Mouse (Mus musculus) lung, embryonic 16.5 days (tissue): Measurements from ENCODE around the gene Lrrc23. TPM values are rescaled to one million over a fixed set of nuclear protein-coding genes. Genes with fewer than 3 reads are reported as not detected.

Source experiments
- ATAC-seq: fragments of 200-750 bp; cut with Nextera tagmentation; 2 replicates; pipeline ENCODE4 v1.8.0; 2017; ENCODE audit warnings: low read depth, mild to moderate bottlenecking, moderate library complexity
- H3K27ac ChIP-seq: fragments of 300-500 bp; sonication (generic); 2 replicates; pipeline ENCODE4 v1.5.1; 2014; ENCODE audit warnings: mild to moderate bottlenecking, control low read depth, low read length
- H3K27me3 ChIP-seq: fragments of 300-500 bp; sonication (generic); 2 replicates; pipeline ENCODE4 v1.6.1; 2014; ENCODE audit warnings: low read depth, low read length, mixed read lengths; ENCODE audit not compliant: control insufficient read depth, insufficient read depth
- H3K36me3 ChIP-seq: fragments of 300-500 bp; sonication (generic); 2 replicates; pipeline ENCODE4 v1.6.1; 2014; ENCODE audit warnings: low read length; ENCODE audit not compliant: control insufficient read depth, insufficient read depth
- H3K4me1 ChIP-seq: fragments of 300-500 bp; sonication (generic); replicated peaks from 2 replicates; pipeline ENCODE4 v1.6.1; 2014; ENCODE audit warnings: low read length, mixed read lengths; ENCODE audit not compliant: control insufficient read depth, insufficient read depth
- H3K4me2 ChIP-seq: fragments of 300-500 bp; sonication (generic); 2 replicates; pipeline ENCODE4 v1.6.1; 2014; ENCODE audit warnings: low read depth, low read length, control low read depth
- H3K4me3 ChIP-seq: fragments of 300-500 bp; sonication (generic); 2 replicates; pipeline ENCODE4 v1.5.1; 2014; ENCODE audit warnings: mild to moderate bottlenecking, low read length, control low read depth
- H3K9ac ChIP-seq: fragments of 300-500 bp; sonication (generic); 2 replicates; pipeline ENCODE4 v1.6.1; 2014; ENCODE audit warnings: low read length, control low read depth
- H3K9me3 ChIP-seq: fragments of 300-500 bp; sonication (generic); 2 replicates; pipeline ENCODE4 v1.6.1; 2016; ENCODE audit warnings: low read length; ENCODE audit not compliant: control insufficient read depth
- WGBS: fragments of 180-500 bp; shearing (Covaris S2); extraction: QIAGEN DNeasy Blood & Tissue Kit; methylation state at CpG from one replicate; pipeline ENCODE4 v1.1.7; 2014; 5-methylcytosine and 5-hydroxymethylcytosine counted together
- polyA plus RNA-seq: library from polyadenylated mRNA; unstranded; fragments of >200 nt; fragmentation: Nextera tagmentation; extraction: Ambion mirVana; gene quantifications from 2 replicates; pipeline ENCODE4 v1.2.1, GENCODE M21; 2015

Gene Lrrc23
- polyA plus RNA-seq, 1 experiment from 2014 or later, result 34.0 TPM

DNA sequence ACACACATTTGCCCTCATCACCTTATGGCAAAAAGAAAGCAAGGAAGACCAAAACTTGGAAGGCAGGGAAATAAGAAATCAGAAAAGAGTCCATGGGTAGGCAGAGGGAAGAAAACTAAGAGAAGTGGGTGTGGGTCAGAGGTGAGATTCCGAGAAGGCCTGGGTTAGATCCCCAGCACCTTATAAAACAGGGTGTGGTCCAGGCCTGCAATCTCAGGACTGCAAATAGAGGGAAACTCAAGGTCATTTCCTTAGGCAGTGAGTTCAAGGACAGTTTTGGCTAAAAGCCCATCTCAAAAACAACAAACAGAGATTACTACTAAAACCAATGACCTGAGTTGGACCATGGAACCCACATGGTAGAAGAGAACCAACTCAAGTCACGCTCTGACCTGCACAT, 25.7 kb downstream of the Lrrc23 start:
- Histone ChIP-seq H3K9me3 (no peaks in the 10 kb centered on the region), H3K4me3 (no peak overlapping the region), H3K9ac (no peak overlapping the region), H3K4me1 (peaks cover 35% of the 10 kb centered on the region), H3K27me3 (no peaks in the 10 kb centered on the region), H3K36me3 (peaks cover 4% of the 10 kb centered on the region; the same call in 1 of the 2 replicates), H3K4me2 (no peak overlapping the region), H3K27ac (no peak overlapping the region)
- 66% methylated on average over 2 of the region's 2 CpGs for WGBS
- no peak for ATAC-seq

DNA sequence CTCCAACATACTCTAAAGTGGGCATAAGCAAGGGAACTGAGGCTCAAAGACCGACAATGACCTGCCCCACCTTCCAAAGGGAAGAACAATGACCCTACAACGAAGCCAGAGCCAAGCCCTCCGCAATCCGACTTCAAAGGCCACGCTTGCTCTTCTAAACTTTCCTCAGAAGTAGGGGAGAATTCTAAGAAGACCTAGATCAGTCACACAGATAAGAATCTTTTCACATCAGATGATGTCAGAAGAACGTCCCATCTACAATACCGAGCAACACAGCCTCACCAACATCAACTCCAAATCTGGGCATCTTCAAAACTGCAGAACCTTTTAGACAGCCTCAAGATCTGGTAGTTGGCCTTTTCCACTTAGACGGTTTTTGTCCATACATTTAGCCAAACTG, 29.1 kb downstream of the Lrrc23 start:
- no peak overlapping the region for H3K9ac ChIP-seq
- peaks cover 28% of the 10 kb centered on the region for H3K4me1 ChIP-seq
- no peak for ATAC-seq
- no peaks in the 10 kb centered on the region for H3K27me3 ChIP-seq
- H3K36me3 ChIP-seq, result peaks cover 14% of the 10 kb centered on the region
- 74% methylated on average over 8 of the region's 8 CpGs for WGBS
- no peak overlapping the region for H3K4me2 ChIP-seq
- H3K9me3 ChIP-seq, result no peaks in the 10 kb centered on the region
- no peak overlapping the region for H3K27ac ChIP-seq
- no peak overlapping the region for H3K4me3 ChIP-seq

DNA sequence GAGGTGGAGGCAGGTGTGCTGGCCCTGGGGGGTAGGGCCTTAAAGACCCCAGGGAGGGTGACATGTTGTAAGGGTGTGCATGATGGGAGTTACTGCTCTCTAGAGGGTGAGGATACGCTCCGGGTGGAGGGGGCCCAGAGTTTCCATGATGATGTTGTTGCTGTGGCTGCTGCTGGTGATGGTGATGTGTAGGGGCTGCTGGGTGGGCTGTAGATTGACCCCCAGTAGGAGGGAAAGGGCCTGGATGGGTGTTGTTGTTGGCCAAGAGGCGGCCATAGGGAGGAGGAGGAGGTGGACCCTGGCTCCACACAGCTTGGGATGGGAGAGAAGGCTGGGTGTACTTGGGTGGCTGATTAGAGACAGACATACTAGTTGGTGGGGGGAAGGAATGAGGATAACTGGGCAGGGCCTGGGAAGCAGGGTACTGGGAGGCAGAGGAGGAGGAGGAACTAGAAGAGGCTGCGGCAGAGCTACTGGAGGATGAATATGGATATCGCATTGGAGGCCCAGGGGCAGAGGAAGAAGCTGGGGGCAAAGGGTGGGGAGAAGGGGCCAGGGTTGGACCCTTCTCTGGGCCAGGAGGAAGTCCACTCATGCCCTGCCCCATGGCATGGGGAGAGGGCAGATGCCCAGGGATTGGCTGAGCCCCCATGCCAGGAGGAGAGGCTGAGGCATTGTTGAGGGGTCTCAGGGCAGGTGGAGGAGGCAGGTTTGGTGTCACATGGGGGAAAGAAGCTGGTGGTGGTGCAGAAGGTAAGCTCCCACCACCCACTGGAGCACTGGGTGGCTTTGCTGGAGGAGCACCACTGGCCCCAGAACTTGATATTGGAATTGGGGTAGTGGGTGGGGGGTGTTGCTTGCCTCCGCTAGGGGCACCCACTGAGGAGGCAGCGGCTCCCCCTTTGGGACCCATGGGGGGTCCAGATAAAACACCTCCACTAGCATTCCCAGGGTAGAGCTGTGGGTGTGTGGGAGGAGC, 32.6 kb downstream of the Lrrc23 start:
- no peaks in the 10 kb centered on the region for H3K9me3 ChIP-seq
- peak overlapping the region; percentile 97; the same call in 1 of the 2 replicates for H3K4me2 ChIP-seq
- 83% methylated on average over 7 of the region's 7 CpGs for WGBS
- no peaks in the 10 kb centered on the region for H3K27me3 ChIP-seq
- no peak for ATAC-seq
- H3K36me3 ChIP-seq, result peaks cover 32% of the 10 kb centered on the region
- no peak overlapping the region for H3K27ac ChIP-seq
- H3K4me1 ChIP-seq, result peaks cover 17% of the 10 kb centered on the region
- H3K4me3 ChIP-seq, result no peak overlapping the region; the same call in 1 of the 2 replicates
- H3K9ac ChIP-seq, result no peak overlapping the region; the same call in 1 of the 2 replicates

DNA sequence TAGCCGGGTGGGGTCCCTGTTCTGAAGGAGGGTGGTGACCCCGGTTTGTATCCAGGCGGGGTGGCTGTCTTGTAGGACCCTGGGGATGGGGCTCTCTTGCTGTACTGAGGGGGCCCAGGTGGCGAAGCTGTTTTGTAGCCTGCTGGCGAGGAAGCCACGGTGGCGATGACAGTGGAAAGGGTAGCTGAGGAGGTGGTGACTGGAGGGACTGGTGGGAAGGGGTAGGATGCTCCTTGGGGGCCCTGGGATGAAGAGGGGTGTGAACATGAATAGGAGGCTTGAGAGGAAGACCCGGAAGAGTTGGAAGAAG, 33.3 kb downstream of the Lrrc23 start:
- H3K4me1 ChIP-seq, result peaks cover 23% of the 10 kb centered on the region
- no peaks in the 10 kb centered on the region for H3K9me3 ChIP-seq
- peak overlapping the region; percentile 81 for H3K27ac ChIP-seq
- 25% methylated on average over 8 of the region's 8 CpGs for WGBS
- peak overlapping the region; percentile 58 for H3K4me3 ChIP-seq
- no peaks in the 10 kb centered on the region for H3K27me3 ChIP-seq
- peak; percentile 4; the same call in 1 of the 2 replicates for ATAC-seq
- H3K4me2 ChIP-seq, result peak overlapping the region; percentile 97
- peaks cover 32% of the 10 kb centered on the region for H3K36me3 ChIP-seq
- H3K9ac ChIP-seq, result peak overlapping the region; percentile 84

DNA sequence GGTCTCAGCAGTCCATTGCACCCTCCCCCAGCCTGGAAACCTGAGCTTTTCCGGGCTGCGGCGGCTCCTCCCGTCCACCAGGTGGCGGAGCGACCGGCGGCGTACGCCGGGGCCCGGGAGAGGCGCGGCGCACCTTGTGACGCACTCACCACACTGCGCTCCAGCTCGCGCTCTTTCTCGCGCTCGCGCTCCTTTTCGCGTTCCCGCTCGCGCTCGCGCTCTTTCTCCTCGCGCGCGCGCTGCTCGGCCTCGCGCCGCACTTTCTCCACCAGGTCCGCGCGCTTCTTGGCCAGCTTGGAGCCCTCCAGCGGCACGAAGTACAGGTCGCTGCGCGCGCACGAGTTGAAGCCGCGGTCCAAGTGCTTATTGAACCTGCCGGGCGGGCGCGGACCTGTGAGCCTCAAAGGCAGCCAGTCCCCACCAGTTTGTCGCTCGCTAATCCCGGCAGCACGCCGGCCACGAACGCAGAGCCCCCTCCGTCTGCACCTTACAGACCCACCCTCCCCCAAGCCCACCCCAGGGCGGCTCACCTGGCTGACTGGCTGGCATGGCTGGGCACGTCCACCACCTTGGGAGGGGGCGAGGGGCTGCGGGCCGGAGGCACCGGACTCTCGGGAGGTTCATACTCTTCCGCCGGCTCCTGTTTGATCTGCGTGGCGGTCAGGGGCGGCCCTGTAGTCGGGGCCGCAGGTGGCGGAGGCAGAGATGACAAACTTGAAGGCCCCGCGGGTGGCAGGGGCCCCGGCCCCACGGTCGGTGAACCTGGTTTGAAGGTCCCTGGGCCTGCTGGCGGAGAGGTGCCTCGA, 33.8 kb downstream of the Lrrc23 start:
- Histone ChIP-seq H3K4me1 (peaks cover 23% of the 10 kb centered on the region), H3K36me3 (peaks cover 32% of the 10 kb centered on the region)
- ATAC-seq, result peak; percentile 77

DNA sequence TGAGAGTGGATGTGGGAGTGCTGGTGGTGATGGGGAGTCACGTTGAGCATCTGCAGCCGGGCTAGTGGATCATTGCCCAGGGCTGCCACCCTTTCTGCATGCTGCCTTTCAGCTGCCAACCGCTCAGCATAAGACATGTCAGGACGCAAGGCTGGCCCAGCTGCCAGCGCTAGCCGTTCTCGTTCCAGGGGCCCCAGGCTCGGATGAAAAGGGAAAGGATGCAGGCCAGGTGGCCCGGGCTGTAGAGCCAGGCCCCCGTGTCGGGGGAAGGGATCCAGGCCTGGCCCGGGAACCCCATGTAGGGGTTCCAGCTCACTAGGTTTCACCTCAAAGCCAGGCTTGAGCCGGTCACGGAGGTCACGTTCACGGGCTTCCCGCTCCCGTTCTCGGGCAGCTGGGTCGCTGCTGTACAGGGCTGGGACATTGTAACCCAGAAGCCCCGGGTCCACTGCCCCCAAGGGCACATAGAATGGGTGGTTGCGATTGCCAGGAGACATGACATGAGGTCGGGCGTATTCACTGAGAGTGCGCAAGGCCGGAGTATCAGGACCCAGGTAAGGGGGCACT, 34.7 kb downstream of the Lrrc23 start:
- H3K4me1 ChIP-seq, result peaks cover 26% of the 10 kb centered on the region
- peak overlapping the region; percentile 58 for H3K4me3 ChIP-seq
- no peak for ATAC-seq
- peak overlapping the region; percentile 58 for H3K27ac ChIP-seq
- peaks cover 32% of the 10 kb centered on the region for H3K36me3 ChIP-seq
- H3K9ac ChIP-seq, result peak overlapping the region; percentile 84
- H3K4me2 ChIP-seq, result peak overlapping the region; percentile 97
- no peaks in the 10 kb centered on the region for H3K9me3 ChIP-seq
- WGBS, result 74% methylated on average over 26 of the region's 26 CpGs
- H3K27me3 ChIP-seq, result no peaks in the 10 kb centered on the region

More for the DNA sequence above, 33.8 kb downstream of the Lrrc23 start:
- Histone ChIP-seq H3K27ac (peak overlapping the region; percentile 81), H3K4me3 (peak overlapping the region; percentile 58), H3K4me2 (peak overlapping the region; percentile 97), H3K9ac (peak overlapping the region; percentile 84), H3K9me3 (no peaks in the 10 kb centered on the region), H3K27me3 (no peaks in the 10 kb centered on the region)
- WGBS, result 2% methylated on average over 85 of the region's 85 CpGs

DNA sequence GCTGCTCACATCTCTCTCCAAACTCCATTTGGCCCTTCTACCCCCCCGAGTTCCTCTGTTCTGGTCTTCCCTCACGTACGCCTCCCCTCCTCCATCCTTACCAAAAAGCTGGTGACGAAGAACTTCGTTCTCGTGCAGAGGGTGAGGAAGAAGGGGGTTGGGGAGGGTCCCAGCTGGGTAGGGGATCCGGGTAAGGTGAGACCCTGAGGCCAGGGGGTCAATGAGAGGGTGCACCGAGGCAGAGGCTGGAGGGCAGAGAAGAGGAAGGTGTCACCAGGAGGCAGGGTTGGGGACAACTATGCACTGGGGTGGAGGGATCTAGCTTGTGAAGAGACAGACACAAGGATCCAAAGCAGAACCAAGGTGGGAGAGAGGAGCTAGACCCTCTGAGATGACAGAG, 35.9 kb downstream of the Lrrc23 start:
- Histone ChIP-seq H3K27ac (no peak overlapping the region), H3K4me1 (peaks cover 34% of the 10 kb centered on the region), H3K36me3 (peaks cover 26% of the 10 kb centered on the region), H3K9me3 (no peaks in the 10 kb centered on the region), H3K4me3 (no peak overlapping the region), H3K9ac (no peak overlapping the region), H3K27me3 (no peaks in the 10 kb centered on the region), H3K4me2 (no peak overlapping the region)
- ATAC-seq, result no peak
- WGBS, result 82% methylated on average over 8 of the region's 8 CpGs

DNA sequence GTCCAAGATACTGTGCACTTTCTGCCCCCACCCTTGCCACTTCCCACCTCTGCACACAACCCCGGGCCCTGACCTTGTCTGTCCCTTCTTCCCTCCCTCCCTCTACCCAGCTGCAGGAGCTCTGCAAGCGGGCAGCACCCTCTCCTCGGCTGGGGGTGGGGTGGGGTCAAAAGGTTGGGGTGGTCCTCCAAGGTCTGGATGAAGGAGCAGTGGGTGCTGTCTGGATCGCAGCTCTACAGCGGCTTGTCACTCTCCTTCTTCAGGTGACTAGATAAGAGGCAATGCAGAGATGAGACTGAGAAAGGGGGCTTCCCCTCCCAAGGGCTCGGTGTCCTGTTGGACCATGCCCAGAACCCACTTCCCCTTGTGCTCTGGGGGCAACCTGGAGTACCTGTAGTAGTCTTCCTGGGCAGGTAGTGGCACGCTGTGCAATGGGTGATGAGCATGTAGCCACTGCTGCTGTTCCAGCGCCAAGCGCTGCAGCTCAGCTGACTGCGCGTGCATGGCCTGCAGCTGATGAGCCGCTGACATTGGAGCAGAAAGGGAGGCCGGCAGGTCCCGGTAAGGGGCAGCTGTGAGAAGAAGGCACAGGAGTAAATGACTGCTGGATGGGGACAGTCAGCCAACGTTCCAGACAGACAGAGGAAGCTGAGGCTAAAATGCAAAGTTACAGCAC, 36.5 kb downstream of the Lrrc23 start:
- H3K9ac ChIP-seq, result 0 out of 2 replicates have a peak overlapping the region, but pooled peaks have one; percentile 2
- no peaks in the 10 kb centered on the region for H3K9me3 ChIP-seq
- peaks cover 36% of the 10 kb centered on the region for H3K4me1 ChIP-seq
- H3K36me3 ChIP-seq, result peaks cover 22% of the 10 kb centered on the region
- no peak overlapping the region for H3K4me3 ChIP-seq
- ATAC-seq, result no peak
- H3K4me2 ChIP-seq, result no peak overlapping the region
- 85% methylated on average over 15 of the region's 15 CpGs for WGBS
- H3K27me3 ChIP-seq, result no peaks in the 10 kb centered on the region
- H3K27ac ChIP-seq, result no peak overlapping the region
